Mouse (Mus musculus): ENCODE data around the gene Ostc. TPM values are rescaled to one million over a fixed set of nuclear protein-coding genes. Genes with fewer than 3 reads are reported as not detected.

The Ostc gene
- polyA plus RNA-seq, 1 experiment from 2014 or later, result 380 TPM

- peaks cover 14% of the 10 kb centered on the region; the same call in 1 of the 2 replicates for H3K4me1 ChIP-seq (replicated peaks; ENCODE audit: control insufficient read depth, insufficient read depth, low read length)
- no peaks in the 10 kb centered on the region for H3K9me3 ChIP-seq (ENCODE audit: control insufficient read depth, low read length)
- peak; percentile 99 for ATAC-seq (replicated peaks; ENCODE audit: low FRiP score, low TSS enrichment, low read depth)
- H3K27me3 ChIP-seq (replicated peaks; ENCODE audit: control insufficient read depth, insufficient read depth, low read length), result no peaks in the 10 kb centered on the region
- peaks cover 38% of the 10 kb centered on the region for H3K36me3 ChIP-seq (ENCODE audit: control insufficient read depth, insufficient read depth, low read length)
- peak within 1 kb of the TSS; percentile 98 for H3K9ac ChIP-seq (ENCODE audit: low read length)
- H3K4me2 ChIP-seq (ENCODE audit: low read length), result peak within 1 kb of the TSS; percentile 82
- under 1% methylated on average over 45 of the region's 45 CpGs for WGBS
- peak; percentile 96 for DNase-seq (ENCODE audit: low spot score)
- peak within 1 kb of the TSS; percentile 80 for H3K27ac ChIP-seq (ENCODE audit: low read depth)
- peak within 1 kb of the TSS; percentile 96 for H3K4me3 ChIP-seq (ENCODE audit: low read depth, low read length)
Measured at GRCm38 (mm10) chr3:130730189-130730653, 21.0 kb upstream of the Ostc start, which contains the start of gene Rpl34. TSS of gene Rpl34 (minus strand) at chr3:130730398.

GRCm38 (mm10) chr3:130729472-130730188 lies 20.4 kb upstream of the Ostc start:
- H3K27me3 ChIP-seq (replicated peaks; ENCODE audit: control insufficient read depth, insufficient read depth, low read length), result no peaks in the 10 kb centered on the region
- peak; percentile 57 for ATAC-seq (replicated peaks; ENCODE audit: low FRiP score, low TSS enrichment, low read depth)
- peak overlapping the region; percentile 96 for H3K4me3 ChIP-seq (ENCODE audit: low read depth, low read length)
- peak overlapping the region; percentile 80 for H3K27ac ChIP-seq (ENCODE audit: low read depth)
- H3K9ac ChIP-seq (ENCODE audit: low read length), result peak overlapping the region; percentile 98
- no peaks in the 10 kb centered on the region for H3K9me3 ChIP-seq (ENCODE audit: control insufficient read depth, low read length)
- H3K36me3 ChIP-seq (ENCODE audit: control insufficient read depth, insufficient read depth, low read length), result peaks cover 38% of the 10 kb centered on the region
- DNase-seq (ENCODE audit: low spot score), result no peak
- H3K4me2 ChIP-seq (ENCODE audit: low read length), result peak overlapping the region; percentile 82
- under 1% methylated on average over 58 of the region's 58 CpGs for WGBS
- H3K4me1 ChIP-seq (replicated peaks; ENCODE audit: control insufficient read depth, insufficient read depth, low read length), result peaks cover 14% of the 10 kb centered on the region; the same call in 1 of the 2 replicates

GRCm38 (mm10) chr3:130727676-130728075 lies 18.4 kb upstream of the Ostc start:
- no peak overlapping the region for H3K9ac ChIP-seq (ENCODE audit: low read length)
- no peaks in the 10 kb centered on the region for H3K27me3 ChIP-seq (replicated peaks; ENCODE audit: control insufficient read depth, insufficient read depth, low read length)
- no peak overlapping the region for H3K4me2 ChIP-seq (ENCODE audit: low read length)
- no peak overlapping the region for H3K4me3 ChIP-seq (ENCODE audit: low read depth, low read length)
- 82% methylated on average over 4 of the region's 4 CpGs for whole genome bisulfite sequencing
- peaks cover 14% of the 10 kb centered on the region; the same call in 1 of the 2 replicates for H3K4me1 ChIP-seq (replicated peaks; ENCODE audit: control insufficient read depth, insufficient read depth, low read length)
- H3K27ac ChIP-seq (ENCODE audit: low read depth), result no peak overlapping the region
- no peaks in the 10 kb centered on the region for H3K9me3 ChIP-seq (ENCODE audit: control insufficient read depth, low read length)
- H3K36me3 ChIP-seq (ENCODE audit: control insufficient read depth, insufficient read depth, low read length), result peaks cover 41% of the 10 kb centered on the region
- ATAC-seq (replicated peaks; ENCODE audit: low FRiP score, low TSS enrichment, low read depth) (no peak), DNase-seq (ENCODE audit: low spot score) (no peak)

- no peak for ATAC-seq (replicated peaks; ENCODE audit: low FRiP score, low TSS enrichment, low read depth)
- H3K4me2 ChIP-seq (ENCODE audit: low read length), result no peak overlapping the region
- no peak overlapping the region for H3K27ac ChIP-seq (ENCODE audit: low read depth)
- H3K36me3 ChIP-seq (ENCODE audit: control insufficient read depth, insufficient read depth, low read length), result peaks cover 41% of the 10 kb centered on the region
- no peak overlapping the region for H3K9ac ChIP-seq (ENCODE audit: low read length)
- no peaks in the 10 kb centered on the region for H3K9me3 ChIP-seq (ENCODE audit: control insufficient read depth, low read length)
- H3K27me3 ChIP-seq (replicated peaks; ENCODE audit: control insufficient read depth, insufficient read depth, low read length), result no peaks in the 10 kb centered on the region
- peaks cover 14% of the 10 kb centered on the region; the same call in 1 of the 2 replicates for H3K4me1 ChIP-seq (replicated peaks; ENCODE audit: control insufficient read depth, insufficient read depth, low read length)
- WGBS, result 70% methylated on average over 1 of the region's 1 CpGs
- DNase-seq (ENCODE audit: low spot score), result no peak
- H3K4me3 ChIP-seq (ENCODE audit: low read depth, low read length), result no peak overlapping the region
Measured at GRCm38 (mm10) chr3:130727036-130727435, 17.8 kb upstream of the Ostc start.

GRCm38 (mm10) chr3:130725718-130726117 lies 16.5 kb upstream of the Ostc start:
- Histone ChIP-seq H3K27ac (ENCODE audit: low read depth) (no peak overlapping the region), H3K27me3 (replicated peaks; ENCODE audit: control insufficient read depth, insufficient read depth, low read length) (no peaks in the 10 kb centered on the region), H3K9ac (ENCODE audit: low read length) (no peak overlapping the region), H3K9me3 (ENCODE audit: control insufficient read depth, low read length) (no peaks in the 10 kb centered on the region), H3K4me2 (ENCODE audit: low read length) (no peak overlapping the region), H3K36me3 (ENCODE audit: control insufficient read depth, insufficient read depth, low read length) (peaks cover 41% of the 10 kb centered on the region), H3K4me3 (ENCODE audit: low read depth, low read length) (no peak overlapping the region), H3K4me1 (replicated peaks; ENCODE audit: control insufficient read depth, insufficient read depth, low read length) (peaks cover 10% of the 10 kb centered on the region; the same call in 1 of the 2 replicates)
- DNase-seq (ENCODE audit: low spot score), result no peak
- WGBS, result 73% methylated on average over 2 of the region's 2 CpGs
- ATAC-seq (replicated peaks; ENCODE audit: low FRiP score, low TSS enrichment, low read depth), result no peak

GRCm38 (mm10) chr3:130722733-130723478 lies 13.7 kb upstream of the Ostc start:
- Histone ChIP-seq H3K9me3 (ENCODE audit: control insufficient read depth, low read length) (no peaks in the 10 kb centered on the region), H3K36me3 (ENCODE audit: control insufficient read depth, insufficient read depth, low read length) (peaks cover 30% of the 10 kb centered on the region), H3K4me1 (replicated peaks; ENCODE audit: control insufficient read depth, insufficient read depth, low read length) (no peaks in the 10 kb centered on the region), H3K27ac (ENCODE audit: low read depth) (no peak overlapping the region), H3K4me2 (ENCODE audit: low read length) (no peak overlapping the region), H3K4me3 (ENCODE audit: low read depth, low read length) (no peak overlapping the region), H3K27me3 (replicated peaks; ENCODE audit: control insufficient read depth, insufficient read depth, low read length) (no peaks in the 10 kb centered on the region), H3K9ac (ENCODE audit: low read length) (no peak overlapping the region)
- ATAC-seq (replicated peaks; ENCODE audit: low FRiP score, low TSS enrichment, low read depth) (no peak), DNase-seq (ENCODE audit: low spot score) (no peak)
- WGBS, result 76% methylated on average over 11 of the region's 11 CpGs

GRCm38 (mm10) chr3:130720225-130720624 lies 11.0 kb upstream of the Ostc start:
- Histone ChIP-seq H3K27ac (ENCODE audit: low read depth) (no peak overlapping the region), H3K4me3 (ENCODE audit: low read depth, low read length) (no peak overlapping the region), H3K9ac (ENCODE audit: low read length) (no peak overlapping the region), H3K4me1 (replicated peaks; ENCODE audit: control insufficient read depth, insufficient read depth, low read length) (no peaks in the 10 kb centered on the region), H3K27me3 (replicated peaks; ENCODE audit: control insufficient read depth, insufficient read depth, low read length) (no peaks in the 10 kb centered on the region), H3K36me3 (ENCODE audit: control insufficient read depth, insufficient read depth, low read length) (peaks cover 3% of the 10 kb centered on the region; the same call in 1 of the 2 replicates), H3K9me3 (ENCODE audit: control insufficient read depth, low read length) (no peaks in the 10 kb centered on the region), H3K4me2 (ENCODE audit: low read length) (no peak overlapping the region)
- no peak for ATAC-seq (replicated peaks; ENCODE audit: low FRiP score, low TSS enrichment, low read depth)
- no peak for DNase-seq (ENCODE audit: low spot score)
- WGBS, result 85% methylated on average over 4 of the region's 4 CpGs

GRCm38 (mm10) chr3:130718871-130719270 lies 9.6 kb upstream of the Ostc start:
- Histone ChIP-seq H3K9me3 (ENCODE audit: control insufficient read depth, low read length) (no peaks in the 10 kb centered on the region), H3K27me3 (replicated peaks; ENCODE audit: control insufficient read depth, insufficient read depth, low read length) (no peaks in the 10 kb centered on the region), H3K36me3 (ENCODE audit: control insufficient read depth, insufficient read depth, low read length) (no peaks in the 10 kb centered on the region), H3K4me1 (replicated peaks; ENCODE audit: control insufficient read depth, insufficient read depth, low read length) (no peaks in the 10 kb centered on the region; the same call in 1 of the 2 replicates), H3K4me2 (ENCODE audit: low read length) (no peak overlapping the region), H3K9ac (ENCODE audit: low read length) (no peak overlapping the region), H3K4me3 (ENCODE audit: low read depth, low read length) (no peak overlapping the region), H3K27ac (ENCODE audit: low read depth) (no peak overlapping the region)
- ATAC-seq (replicated peaks; ENCODE audit: low FRiP score, low TSS enrichment, low read depth) (no peak), DNase-seq (ENCODE audit: low spot score) (no peak)
- WGBS, result 77% methylated on average over 4 of the region's 4 CpGs
